ENCODE assay signal across 27 mouse cellular contexts in genomic region chr4:66337443-66337842, GRCm38 (mm10).
DNase-seq lines count a peak whose midpoint lies in the region; ATAC-seq and TF ChIP-seq lines count a peak whose summit lies in the region.
"Had no signal": no experiment of that assay in that cellular context is flagged by ENCODE, and none has a peak within 500 bp of the region (broad histone marks: within the 10 kb centered on the region; RNA-seq: fewer than 3 reads in every experiment).

No protein-coding gene starts in this region.

- no peak overlapping the region for H3K4me2 ChIP-seq in heart, postnatal 0 days (ENCODE audit: low read depth, low read length)
- no peak overlapping the region for H3K4me2 ChIP-seq in heart, embryonic 11.5 days
- no peak overlapping the region for H3K4me2 ChIP-seq in lung, postnatal 0 days (replicated peaks; ENCODE audit: low read depth, low read length)
- no peak overlapping the region for H3K4me2 ChIP-seq in hindbrain, embryonic 14.5 days (replicated peaks)
- H3K4me2 ChIP-seq: hindbrain, embryonic 12.5 days; limb, embryonic 13.5 days had no signal

- no peak overlapping the region for H3K27ac ChIP-seq in heart, postnatal 0 days (ENCODE audit: low read depth)
- no peak overlapping the region for H3K27ac ChIP-seq in heart, embryonic 11.5 days (ENCODE audit: low read depth, low read length)
- no peak overlapping the region for H3K27ac ChIP-seq in lung, postnatal 0 days (ENCODE audit: low read length)
- no peak overlapping the region for H3K27ac ChIP-seq in hindbrain, embryonic 14.5 days
- H3K27ac ChIP-seq: forebrain, embryonic 10.5 days; gastrocnemius, adult 2 months; heart, embryonic 10.5 days; hindbrain, embryonic 12.5 days; limb, embryonic 13.5 days; liver, embryonic 14.5 days; macrophage; midbrain, embryonic 10.5 days; stomach, postnatal 0 days had no signal

- no peaks in the 10 kb centered on the region for H3K36me3 ChIP-seq in heart, postnatal 0 days (replicated peaks; ENCODE audit: control insufficient read depth, insufficient read depth, low read length)
- no peaks in the 10 kb centered on the region for H3K36me3 ChIP-seq in heart, embryonic 11.5 days (ENCODE audit: control insufficient read depth, insufficient read depth, low read length)
- H3K36me3 ChIP-seq in lung, postnatal 0 days (ENCODE audit: insufficient read depth, low read length) = no peaks in the 10 kb centered on the region
- H3K36me3 ChIP-seq in hindbrain, embryonic 14.5 days (replicated peaks; ENCODE audit: control insufficient read depth, insufficient read depth) = no peaks in the 10 kb centered on the region
- H3K36me3 ChIP-seq: forebrain, embryonic 10.5 days; heart, embryonic 10.5 days; hindbrain, embryonic 12.5 days; limb, embryonic 13.5 days; midbrain, embryonic 10.5 days had no signal

- no peak for TF ChIP-seq EP300 in heart, postnatal 0 days (IDR thresholded peaks at IDR 0.05; ENCODE audit: low read depth)
- no peak for TF ChIP-seq EP300 in lung, postnatal 0 days (IDR thresholded peaks at IDR 0.05)

- no peak overlapping the region for H3K9ac ChIP-seq in heart, postnatal 0 days (replicated peaks; ENCODE audit: low read depth, low read length)
- H3K9ac ChIP-seq in heart, embryonic 11.5 days (ENCODE audit: low read depth, low read length) = no peak overlapping the region
- no peak overlapping the region for H3K9ac ChIP-seq in lung, postnatal 0 days (replicated peaks; ENCODE audit: low read depth)
- H3K9ac ChIP-seq in hindbrain, embryonic 14.5 days = no peak overlapping the region
- H3K9ac ChIP-seq: forebrain, postnatal 0 days; hindbrain, embryonic 12.5 days; limb, embryonic 13.5 days; liver, embryonic 14.5 days had no signal

- TF ChIP-seq CTCF in heart, postnatal 0 days (IDR thresholded peaks at IDR 0.05; ENCODE audit: low read depth) = no peak
- no peak for TF ChIP-seq CTCF in lung, postnatal 0 days (IDR thresholded peaks at IDR 0.05)

- 73% methylated on average over 3 of the region's 3 CpGs for WGBS in heart, postnatal 0 days
- WGBS in heart, embryonic 11.5 days (ENCODE audit: insufficient replicate concordance) = 69% methylated on average over 3 of the region's 3 CpGs
- WGBS in lung, postnatal 0 days = 51% methylated on average over 3 of the region's 3 CpGs
- 85% methylated on average over 3 of the region's 3 CpGs for WGBS in hindbrain, embryonic 14.5 days

- no peaks in the 10 kb centered on the region for H3K9me3 ChIP-seq in heart, postnatal 0 days (replicated peaks; ENCODE audit: control insufficient read depth, low read length)
- no peaks in the 10 kb centered on the region for H3K9me3 ChIP-seq in heart, embryonic 11.5 days (replicated peaks; ENCODE audit: control insufficient read depth, low read length)
- no peaks in the 10 kb centered on the region for H3K9me3 ChIP-seq in lung, postnatal 0 days (ENCODE audit: low read length)
- no peaks in the 10 kb centered on the region for H3K9me3 ChIP-seq in hindbrain, embryonic 14.5 days (ENCODE audit: control insufficient read depth, low read length)
- H3K9me3 ChIP-seq: forebrain, embryonic 10.5 days; heart, embryonic 10.5 days; hindbrain, embryonic 12.5 days; limb, embryonic 13.5 days; midbrain, embryonic 10.5 days had no signal

- H3K4me3 ChIP-seq in heart, postnatal 0 days (ENCODE audit: low read depth, low read length) = no peak overlapping the region
- H3K4me3 ChIP-seq in heart, embryonic 11.5 days (ENCODE audit: low read depth, low read length) = no peak overlapping the region
- H3K4me3 ChIP-seq in lung, postnatal 0 days (ENCODE audit: low read depth, low read length) = no peak overlapping the region
- no peak overlapping the region for H3K4me3 ChIP-seq in hindbrain, embryonic 14.5 days (replicated peaks; ENCODE audit: low read length)
- H3K4me3 ChIP-seq: forebrain, embryonic 10.5 days; gastrocnemius, adult 2 months; heart, embryonic 10.5 days; hindbrain, embryonic 12.5 days; limb, embryonic 13.5 days; midbrain, embryonic 10.5 days had no signal

- no peaks in the 10 kb centered on the region for H3K4me1 ChIP-seq in heart, postnatal 0 days (ENCODE audit: control insufficient read depth, insufficient read depth)
- H3K4me1 ChIP-seq in heart, embryonic 11.5 days (ENCODE audit: control insufficient read depth, insufficient read depth, low read length) = no peaks in the 10 kb centered on the region
- no peaks in the 10 kb centered on the region for H3K4me1 ChIP-seq in lung, postnatal 0 days (ENCODE audit: insufficient read depth, low read depth, low read length)
- H3K4me1 ChIP-seq in hindbrain, embryonic 14.5 days (replicated peaks; ENCODE audit: control insufficient read depth, insufficient read depth, low read length) = no peaks in the 10 kb centered on the region
- H3K4me1 ChIP-seq: heart, embryonic 10.5 days; hindbrain, embryonic 12.5 days; limb, embryonic 13.5 days had no signal

- no peak for ATAC-seq in heart, postnatal 0 days (ENCODE audit: insufficient read depth, low read depth)
- no peak for ATAC-seq in heart, embryonic 11.5 days (replicated peaks; ENCODE audit: insufficient number of reproducible peaks, low FRiP score, low TSS enrichment)
- no peak for ATAC-seq in lung, postnatal 0 days
- no peak for ATAC-seq in hindbrain, embryonic 14.5 days (ENCODE audit: low FRiP score)
- ATAC-seq in erythroblast, adult 5-6 weeks (replicated peaks; ENCODE audit: low FRiP score, poor library complexity, severe bottlenecking) = no peak
- ATAC-seq: CD4-positive, CD25-positive, alpha-beta regulatory T cell, adult 4 months; forebrain, postnatal 0 days; inflammation-experienced regulatory T-cells, adult 6 months had no signal

- no peaks in the 10 kb centered on the region for H3K27me3 ChIP-seq in heart, postnatal 0 days (ENCODE audit: control insufficient read depth, insufficient read depth, low read length)
- H3K27me3 ChIP-seq in heart, embryonic 11.5 days (ENCODE audit: control insufficient read depth, insufficient read depth, low read length) = no peaks in the 10 kb centered on the region
- H3K27me3 ChIP-seq in lung, postnatal 0 days (replicated peaks; ENCODE audit: insufficient read depth, low read length) = no peaks in the 10 kb centered on the region
- no peaks in the 10 kb centered on the region for H3K27me3 ChIP-seq in hindbrain, embryonic 14.5 days (ENCODE audit: control insufficient read depth, insufficient read depth, low read length)
- H3K27me3 ChIP-seq: hindbrain, embryonic 12.5 days; limb, embryonic 13.5 days had no signal

- DNase-seq in heart, postnatal 0 days (ENCODE audit: low spot score) = peak; percentile 15
- DNase-seq in lung, postnatal 0 days (ENCODE audit: low spot score) = peak; percentile 20
- no peak for DNase-seq in lung, postnatal 25 days (ENCODE audit: low spot score)
- peak; percentile 9 for DNase-seq in adrenal gland, postnatal 10 days
- DNase-seq in hindbrain, embryonic 14.5 days (ENCODE audit: low spot score) = no peak
- no peak for DNase-seq in c-Kit-positive CD71-positive TER-119-positive erythroid progenitor cells, embryonic 14.5 days (ENCODE audit: low spot score)
- DNase-seq: cerebellum, adult 11-12 months; cerebellum, postnatal 25 days; embryo, embryonic 11 days; forebrain, postnatal 0 days; gastrocnemius, adult 2 months; heart, postnatal 14 days; kidney, adult 2 months; layer of hippocampus, postnatal 36 days; right cerebral cortex, postnatal 4 days had no signal

Comparison
In these comparisons a context has a peak if more than half of its experiments do, and no peak if none do; other contexts are left out.
1. DNase-seq: peak in heart, postnatal 0 days (single experiment), lung, postnatal 0 days (single experiment) and adrenal gland, postnatal 10 days (single experiment); none in lung, postnatal 25 days (single experiment), hindbrain, embryonic 14.5 days (single experiment) and c-Kit-positive CD71-positive TER-119-positive erythroid progenitor cells, embryonic 14.5 days (single experiment).